Mouse (Mus musculus) skeletal muscle tissue, adult 2 months (tissue): ENCODE data around the gene Kif16b.

ENCODE experiments used
- DNase-seq: peaks from one replicate; pipeline ENCODE4 v3.0.0-alpha.2; 2012; ENCODE audit warnings: low read depth, low spot score

Gene Kif16b

DNA sequence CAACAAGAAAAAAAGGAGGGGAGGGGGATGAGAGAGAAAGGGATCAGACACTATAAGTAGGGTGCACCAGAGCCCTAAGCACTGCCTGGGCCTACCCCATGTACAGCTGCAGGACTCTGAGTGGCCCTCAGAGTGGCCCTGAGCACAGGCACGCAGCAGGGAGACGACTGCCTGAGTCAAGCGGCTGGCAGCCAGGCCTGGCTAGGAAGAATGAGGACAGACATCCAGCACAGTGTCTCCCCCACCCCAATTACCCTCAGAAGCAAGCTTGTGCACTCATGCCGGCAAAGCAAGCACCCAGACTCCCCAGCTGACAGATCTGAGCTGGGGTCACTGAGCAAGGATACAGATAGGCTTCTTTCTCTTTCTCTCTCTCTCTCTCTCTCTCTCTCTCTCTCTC is 25.4 kb downstream of the Kif16b start:
- DNase-seq = no peak

GRCm38 (mm10) chr2:142874562-142874961 is 26.8 kb downstream of the Kif16b start:
- no peak for DNase-seq

GRCm38 (mm10) chr2:142870055-142870454 is 31.3 kb downstream of the Kif16b start:
- DNase-seq = no peak

DNA sequence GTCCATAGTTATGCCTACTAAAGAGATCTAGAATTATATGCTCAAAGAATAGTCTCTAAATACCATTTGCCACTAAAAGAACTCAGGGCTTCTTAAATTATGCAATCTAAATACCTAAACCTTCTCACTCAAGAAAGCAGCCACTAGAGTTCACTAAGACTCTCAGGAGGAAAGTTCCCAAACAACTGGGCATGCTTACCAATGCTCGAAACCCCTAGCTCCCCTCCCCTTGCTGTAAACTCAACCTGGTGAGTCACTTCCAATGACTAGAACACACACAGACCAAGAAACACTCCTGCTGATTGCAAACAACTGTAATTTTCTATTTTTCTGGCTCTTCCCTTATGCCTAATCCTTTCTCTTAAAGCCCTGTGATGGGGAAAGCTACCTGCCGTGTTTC is 33.9 kb downstream of the Kif16b start:
- DNase-seq = no peak

DNA sequence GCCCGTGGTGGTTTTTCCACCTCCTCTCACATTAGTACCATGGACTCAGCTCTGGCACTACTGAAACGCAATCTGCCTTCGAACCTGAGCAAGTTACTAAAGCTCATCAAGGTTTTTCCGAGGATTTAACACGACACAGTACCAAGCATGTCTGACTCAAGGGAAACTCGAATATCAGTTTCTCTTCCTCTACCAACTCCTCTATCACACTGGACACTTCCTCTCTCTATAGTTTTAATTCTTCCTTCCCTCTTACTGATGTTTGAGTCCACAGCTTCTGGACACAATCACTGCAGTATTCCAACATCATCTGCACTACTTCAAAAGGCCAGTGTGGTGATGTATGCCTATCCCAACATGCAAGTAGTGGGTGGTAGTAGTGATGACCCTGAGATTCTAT is 40.3 kb downstream of the Kif16b start:
- no peak for DNase-seq

- DNase-seq = peak; percentile 26
Observed at GRCm38 (mm10) chr2:142859452-142859851, 41.9 kb downstream of the Kif16b start.

DNA sequence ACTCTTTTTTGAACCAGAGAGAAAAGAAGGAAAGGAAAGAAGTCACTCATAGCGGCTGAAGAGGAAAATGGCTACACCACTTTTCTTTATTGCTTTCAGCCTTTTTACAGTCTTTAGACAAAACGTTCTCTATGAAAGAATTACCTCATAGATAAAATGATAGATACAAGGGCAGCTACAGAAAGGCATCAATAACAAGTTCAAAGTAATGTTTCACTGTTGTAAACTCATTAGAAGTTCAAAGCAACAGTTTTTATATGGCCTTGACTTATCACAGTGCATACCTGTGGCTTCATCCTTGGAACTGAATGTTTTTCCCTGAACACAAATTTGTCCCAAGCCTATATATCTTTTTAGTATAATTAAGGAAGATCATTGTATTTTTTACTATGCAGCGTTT is 62.6 kb downstream of the Kif16b start:
- no peak for DNase-seq

- peak; percentile 16 for DNase-seq
Observed at GRCm38 (mm10) chr2:142838118-142838517, 63.2 kb downstream of the Kif16b start.

GRCm38 (mm10) chr2:142834751-142835150 is 66.6 kb downstream of the Kif16b start:
- no peak for DNase-seq

GRCm38 (mm10) chr2:142832617-142833422 is 68.5 kb downstream of the Kif16b start:
- peak; percentile 3 for DNase-seq

DNA sequence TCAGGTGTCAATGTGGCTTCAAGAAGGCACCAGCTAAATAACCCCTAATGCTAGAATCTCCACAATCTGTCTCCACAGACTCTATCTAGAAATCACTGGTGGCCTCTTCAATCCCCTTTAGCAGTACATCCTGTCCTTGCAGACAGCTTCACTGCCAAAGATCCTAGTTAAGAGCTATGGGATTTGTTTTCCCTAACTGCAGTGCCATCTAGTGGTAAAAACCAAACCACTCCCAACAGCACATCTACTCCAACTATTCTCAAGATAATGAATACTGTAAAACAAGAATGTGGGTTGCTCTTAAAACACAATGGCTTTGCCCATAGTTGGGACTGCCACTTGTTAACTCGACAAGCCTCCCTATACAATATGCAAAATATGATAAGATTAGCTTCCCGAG is 88.3 kb downstream of the Kif16b start:
- DNase-seq = peak; percentile 59

DNA sequence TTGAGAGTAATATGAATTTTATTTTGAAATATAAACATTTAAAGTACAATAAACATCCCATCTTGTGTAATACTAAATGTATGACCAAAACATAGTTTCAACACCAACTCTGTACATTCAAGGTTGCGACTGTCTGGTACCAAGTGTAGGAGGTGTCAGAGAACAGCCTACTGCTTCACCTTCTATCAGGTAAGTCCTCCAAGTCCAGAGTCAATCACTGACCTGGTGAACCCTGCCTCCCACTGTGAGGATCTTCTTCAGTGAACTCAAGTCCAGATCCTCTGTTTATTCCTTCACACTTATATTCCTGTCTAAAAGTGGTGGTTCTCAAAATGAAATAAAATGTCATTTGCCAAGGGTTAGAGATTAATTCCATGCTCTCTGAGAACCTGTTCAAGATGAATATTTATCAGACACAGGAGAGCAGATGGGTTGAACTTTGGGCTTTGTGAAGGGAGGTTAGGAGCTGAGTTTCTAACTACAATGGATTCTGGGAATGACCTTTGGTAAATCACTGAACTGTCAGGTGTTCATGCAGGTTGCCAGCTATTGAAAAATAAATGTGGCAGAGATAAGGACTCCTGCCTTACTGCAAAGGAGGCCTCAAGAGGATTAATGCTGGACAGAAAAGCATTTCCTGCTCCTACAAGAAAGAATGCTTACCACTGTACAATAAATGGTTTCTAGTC is 97.4 kb downstream of the Kif16b start:
- DNase-seq = no peak

- no peak for DNase-seq
Observed at GRCm38 (mm10) chr2:142797310-142797709, 104.0 kb downstream of the Kif16b start.

DNA sequence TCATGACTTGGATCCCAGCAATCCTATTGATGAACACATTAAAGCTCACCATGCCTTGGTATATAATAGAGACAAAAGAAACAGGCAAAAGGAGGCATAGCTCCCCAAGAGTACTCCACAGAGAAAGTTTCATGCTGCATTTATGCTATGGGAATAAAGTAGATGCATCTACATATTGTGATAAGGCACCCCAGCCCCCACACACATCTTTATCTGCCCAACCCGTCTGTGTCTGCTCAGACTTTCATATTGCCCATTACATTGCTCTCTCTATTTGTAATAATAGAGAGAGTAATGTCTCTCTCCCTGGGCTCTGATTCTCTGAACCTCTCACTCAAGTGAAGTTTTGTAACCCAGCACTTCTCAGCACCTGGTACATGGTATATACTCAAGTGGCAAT is 126.0 kb downstream of the Kif16b start:
- no peak for DNase-seq

DNA sequence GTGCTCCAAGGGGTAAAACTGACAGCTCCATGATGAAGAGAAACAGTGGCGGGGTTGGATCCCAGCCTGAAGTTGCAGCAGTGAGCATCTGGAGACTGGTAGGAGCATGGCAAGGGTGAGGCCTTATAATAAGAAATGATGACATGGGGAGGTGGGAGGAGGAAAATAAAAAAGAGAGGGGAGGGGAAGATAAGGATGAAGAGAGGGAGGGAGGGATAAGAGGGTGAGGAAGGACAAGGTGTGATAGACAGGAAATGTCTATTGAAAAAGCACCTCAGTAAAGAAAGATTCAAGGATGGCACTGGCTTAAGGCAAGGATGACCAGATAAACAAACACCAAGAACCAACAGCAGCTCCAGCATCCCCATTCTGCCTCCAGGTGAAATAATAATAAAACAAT is 126.6 kb downstream of the Kif16b start:
- no peak for DNase-seq

DNA sequence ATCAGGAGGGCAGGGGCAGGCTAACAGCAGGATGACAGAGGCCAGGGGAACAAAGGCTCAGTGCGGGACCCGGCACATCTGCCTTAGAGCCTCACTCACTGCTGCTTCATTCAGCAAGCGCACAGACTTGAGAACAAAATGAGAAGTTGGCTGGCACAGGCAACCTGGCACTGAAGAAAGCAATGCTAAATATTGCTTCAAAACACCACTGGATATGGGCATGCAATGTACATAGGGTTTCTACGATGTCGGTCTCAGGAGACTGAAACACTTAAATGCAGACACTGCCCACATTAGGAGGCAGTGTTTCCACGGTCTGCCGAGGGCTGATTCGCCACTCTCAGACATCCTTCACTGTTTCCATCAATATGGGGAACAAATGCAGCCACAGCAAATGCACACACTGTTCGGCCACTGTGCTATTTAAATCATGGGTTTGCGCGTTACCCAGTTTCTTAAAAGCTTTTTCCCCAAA is 131.6 kb downstream of the Kif16b start:
- no peak for DNase-seq

DNA sequence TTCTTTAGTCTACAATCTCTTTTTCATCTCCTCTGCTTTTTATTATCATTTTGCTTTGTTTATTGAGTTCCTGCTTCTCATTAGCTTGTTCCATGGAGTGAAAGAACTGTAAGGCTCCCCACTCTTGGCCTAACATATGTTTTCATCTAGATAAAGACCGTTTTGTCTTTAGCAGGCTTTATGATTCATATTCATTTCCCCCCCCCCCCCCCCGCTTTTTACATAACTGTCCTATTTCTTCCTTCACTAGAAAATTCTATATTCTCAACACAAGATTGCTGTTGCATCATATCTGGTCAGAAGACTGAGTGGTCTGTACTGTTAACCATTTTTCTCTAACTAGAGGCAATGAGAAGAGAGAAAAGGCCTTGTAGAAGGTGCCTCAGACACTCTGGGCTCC is 137.1 kb downstream of the Kif16b start:
- DNase-seq = no peak

GRCm38 (mm10) chr2:142760843-142761242 is 140.5 kb downstream of the Kif16b start:
- no peak for DNase-seq

GRCm38 (mm10) chr2:142759192-142759591 is 142.1 kb downstream of the Kif16b start:
- DNase-seq = no peak

GRCm38 (mm10) chr2:142758091-142758765 is 143.1 kb downstream of the Kif16b start:
- DNase-seq = no peak

- no peak for DNase-seq
Observed at GRCm38 (mm10) chr2:142739338-142739737, 162.0 kb downstream of the Kif16b start.

GRCm38 (mm10) chr2:142738488-142738887 is 162.8 kb downstream of the Kif16b start:
- no peak for DNase-seq
